Mouse (Mus musculus): ENCODE measurements around the gene Mcee. TPM values are rescaled to one million over a fixed set of nuclear protein-coding genes. Genes with fewer than 3 reads are reported as not detected.

Mcee gene
- polyA plus RNA-seq, 1 experiment: 4.8 TPM

- WGBS: 80% methylated on average over 4 of the region's 4 CpGs
- no peak overlapping the region for H3K27ac ChIP-seq (ENCODE audit: insufficient read depth, low read length)
- 0 out of 2 replicates have a peak, but pooled peaks cover 1% of the 10 kb centered on the region for H3K36me3 ChIP-seq (ENCODE audit: control insufficient read depth, insufficient read depth, low read length)
- H3K4me3 ChIP-seq (ENCODE audit: extremely low read depth, insufficient read depth, insufficient read length): no peak overlapping the region
- H3K4me1 ChIP-seq (ENCODE audit: control insufficient read depth, insufficient read depth, insufficient read length): no peaks in the 10 kb centered on the region
- no peak for DNase-seq (ENCODE audit: low read depth in 1 of 2, low spot score in 2 of 2)
- TF ChIP-seq POLR2A (IDR thresholded peaks at IDR 0.05; ENCODE audit: low read depth, low read length): no peak
- TF ChIP-seq CTCF (IDR thresholded peaks at IDR 0.05; ENCODE audit: extremely low read depth, insufficient read depth, insufficient read length, insufficient replicate concordance): no peak
- H3K27me3 ChIP-seq (ENCODE audit: control insufficient read depth, insufficient read depth, low read length): no peaks in the 10 kb centered on the region
Measured at GRCm38 (mm10) chr7:64402452-64402851, 10.0 kb downstream of the Mcee start.

DNA sequence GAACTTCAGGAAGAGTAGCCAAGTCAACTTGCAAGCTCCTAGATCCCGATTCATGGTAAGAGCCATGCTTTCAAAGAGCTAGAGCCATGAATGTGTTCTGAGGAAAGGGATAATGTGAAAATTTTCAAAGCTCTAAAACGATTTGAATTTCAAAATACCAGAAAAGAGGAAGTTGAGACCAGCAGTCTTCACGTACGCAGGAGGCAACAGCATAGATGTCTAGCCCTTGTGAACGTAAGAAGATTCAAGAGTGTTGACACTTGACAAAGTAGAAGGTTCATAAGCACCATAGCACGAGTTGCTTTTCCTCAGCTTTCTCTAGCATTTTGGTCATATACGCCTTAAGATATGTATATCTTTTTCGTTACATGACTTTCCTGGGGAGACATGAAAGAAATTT is 11.6 kb downstream of the Mcee start:
- 53% methylated on average over 8 of the region's 8 CpGs for WGBS
- no peaks in the 10 kb centered on the region for H3K27me3 ChIP-seq (ENCODE audit: control insufficient read depth, insufficient read depth, low read length)
- H3K36me3 ChIP-seq (ENCODE audit: control insufficient read depth, insufficient read depth, low read length): 0 out of 2 replicates have a peak, but pooled peaks cover 1% of the 10 kb centered on the region
- H3K27ac ChIP-seq (ENCODE audit: insufficient read depth, low read length): no peak overlapping the region
- H3K4me3 ChIP-seq (ENCODE audit: extremely low read depth, insufficient read depth, insufficient read length): no peak overlapping the region
- H3K4me1 ChIP-seq (ENCODE audit: control insufficient read depth, insufficient read depth, insufficient read length): no peaks in the 10 kb centered on the region
- TF ChIP-seq CTCF (IDR thresholded peaks at IDR 0.05; ENCODE audit: extremely low read depth, insufficient read depth, insufficient read length, insufficient replicate concordance): no peak
- no peak for TF ChIP-seq POLR2A (IDR thresholded peaks at IDR 0.05; ENCODE audit: low read depth, low read length)
- DNase-seq (ENCODE audit: low read depth in 1 of 2, low spot score in 2 of 2): no peak

DNA sequence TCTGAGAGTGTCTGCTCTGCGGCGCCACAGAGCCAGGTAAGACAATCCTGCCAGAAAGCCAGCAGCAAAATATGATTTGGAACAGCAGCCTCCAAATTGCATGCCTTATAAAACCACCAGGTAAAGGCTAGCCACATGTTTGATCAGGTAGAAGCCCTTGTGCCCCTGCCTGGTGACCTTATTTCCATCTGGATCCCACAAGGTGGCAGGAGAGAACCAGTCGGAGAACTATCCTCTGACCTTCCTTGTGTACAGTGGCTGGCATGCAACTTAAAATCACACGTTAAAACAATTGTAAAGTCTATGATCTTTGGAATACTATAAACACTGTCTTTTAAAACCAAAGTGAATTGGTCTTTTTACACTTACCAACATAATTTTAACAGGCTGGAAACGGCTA is 32.5 kb downstream of the Mcee start:
- WGBS: 70% methylated on average over 5 of the region's 5 CpGs
- no peak for TF ChIP-seq POLR2A (IDR thresholded peaks at IDR 0.05; ENCODE audit: low read depth, low read length)
- TF ChIP-seq CTCF (IDR thresholded peaks at IDR 0.05; ENCODE audit: extremely low read depth, insufficient read depth, insufficient read length, insufficient replicate concordance): no peak

GRCm38 (mm10) chr7:64439595-64440518 is 47.5 kb downstream of the Mcee start:
- H3K4me3 ChIP-seq (ENCODE audit: extremely low read depth, insufficient read depth, insufficient read length): no peak overlapping the region
- DNase-seq (ENCODE audit: low read depth in 1 of 2, low spot score in 2 of 2): no peak
- no peak overlapping the region for H3K27ac ChIP-seq (ENCODE audit: insufficient read depth, low read length)
- 67% methylated on average over 5 of the region's 5 CpGs for WGBS
- H3K27me3 ChIP-seq (ENCODE audit: control insufficient read depth, insufficient read depth, low read length): no peaks in the 10 kb centered on the region
- no peak for TF ChIP-seq CTCF (IDR thresholded peaks at IDR 0.05; ENCODE audit: extremely low read depth, insufficient read depth, insufficient read length, insufficient replicate concordance)
- no peak for TF ChIP-seq POLR2A (IDR thresholded peaks at IDR 0.05; ENCODE audit: low read depth, low read length)
- no peaks in the 10 kb centered on the region for H3K4me1 ChIP-seq (ENCODE audit: control insufficient read depth, insufficient read depth, insufficient read length)
- H3K36me3 ChIP-seq (ENCODE audit: control insufficient read depth, insufficient read depth, low read length): no peaks in the 10 kb centered on the region

More for the DNA sequence above, 32.5 kb downstream of the Mcee start:
- Histone ChIP-seq H3K27ac (ENCODE audit: insufficient read depth, low read length) (no peak overlapping the region), H3K27me3 (ENCODE audit: control insufficient read depth, insufficient read depth, low read length) (no peaks in the 10 kb centered on the region), H3K4me3 (ENCODE audit: extremely low read depth, insufficient read depth, insufficient read length) (no peak overlapping the region), H3K36me3 (ENCODE audit: control insufficient read depth, insufficient read depth, low read length) (no peaks in the 10 kb centered on the region), H3K4me1 (ENCODE audit: control insufficient read depth, insufficient read depth, insufficient read length) (no peaks in the 10 kb centered on the region)
- DNase-seq (ENCODE audit: low read depth in 1 of 2, low spot score in 2 of 2): no peak

GRCm38 (mm10) chr7:64440519-64440918 is 48.1 kb downstream of the Mcee start:
- no peak for TF ChIP-seq POLR2A (IDR thresholded peaks at IDR 0.05; ENCODE audit: low read depth, low read length)
- no peak for TF ChIP-seq CTCF (IDR thresholded peaks at IDR 0.05; ENCODE audit: extremely low read depth, insufficient read depth, insufficient read length, insufficient replicate concordance)

GRCm38 (mm10) chr7:64450631-64451030 is 58.2 kb downstream of the Mcee start:
- Histone ChIP-seq H3K36me3 (ENCODE audit: control insufficient read depth, insufficient read depth, low read length) (no peaks in the 10 kb centered on the region), H3K4me3 (ENCODE audit: extremely low read depth, insufficient read depth, insufficient read length) (no peak overlapping the region), H3K27me3 (ENCODE audit: control insufficient read depth, insufficient read depth, low read length) (no peaks in the 10 kb centered on the region), H3K4me1 (ENCODE audit: control insufficient read depth, insufficient read depth, insufficient read length) (no peaks in the 10 kb centered on the region), H3K27ac (ENCODE audit: insufficient read depth, low read length) (no peak overlapping the region)
- no peak for DNase-seq (ENCODE audit: low read depth in 1 of 2, low spot score in 2 of 2)
- TF ChIP-seq CTCF (IDR thresholded peaks at IDR 0.05; ENCODE audit: extremely low read depth, insufficient read depth, insufficient read length, insufficient replicate concordance): no peak
- no peak for TF ChIP-seq POLR2A (IDR thresholded peaks at IDR 0.05; ENCODE audit: low read depth, low read length)
- 90% methylated on average over 13 of the region's 13 CpGs for WGBS

More at GRCm38 (mm10) chr7:64440519-64440918, 48.1 kb downstream of the Mcee start:
- no peaks in the 10 kb centered on the region for H3K36me3 ChIP-seq (ENCODE audit: control insufficient read depth, insufficient read depth, low read length)
- WGBS: 84% methylated on average over 8 of the region's 8 CpGs
- H3K4me1 ChIP-seq (ENCODE audit: control insufficient read depth, insufficient read depth, insufficient read length): no peaks in the 10 kb centered on the region
- DNase-seq (ENCODE audit: low read depth in 1 of 2, low spot score in 2 of 2): no peak
- H3K27ac ChIP-seq (ENCODE audit: insufficient read depth, low read length): no peak overlapping the region
- no peak overlapping the region for H3K4me3 ChIP-seq (ENCODE audit: extremely low read depth, insufficient read depth, insufficient read length)
- H3K27me3 ChIP-seq (ENCODE audit: control insufficient read depth, insufficient read depth, low read length): no peaks in the 10 kb centered on the region

- no peak for DNase-seq (ENCODE audit: low read depth in 1 of 2, low spot score in 2 of 2)
- H3K36me3 ChIP-seq (ENCODE audit: control insufficient read depth, insufficient read depth, low read length): no peaks in the 10 kb centered on the region
- no peak for TF ChIP-seq POLR2A (IDR thresholded peaks at IDR 0.05; ENCODE audit: low read depth, low read length)
- no peak for TF ChIP-seq CTCF (IDR thresholded peaks at IDR 0.05; ENCODE audit: extremely low read depth, insufficient read depth, insufficient read length, insufficient replicate concordance)
- no peak overlapping the region for H3K4me3 ChIP-seq (ENCODE audit: extremely low read depth, insufficient read depth, insufficient read length)
- no peaks in the 10 kb centered on the region for H3K27me3 ChIP-seq (ENCODE audit: control insufficient read depth, insufficient read depth, low read length)
- no peak overlapping the region for H3K27ac ChIP-seq (ENCODE audit: insufficient read depth, low read length)
- H3K4me1 ChIP-seq (ENCODE audit: control insufficient read depth, insufficient read depth, insufficient read length): no peaks in the 10 kb centered on the region
- 91% methylated on average over 4 of the region's 4 CpGs for WGBS
Measured at GRCm38 (mm10) chr7:64451441-64451840, 59.0 kb downstream of the Mcee start.
